Mouse (Mus musculus): ENCODE data around the gene Sub1. TPM values are rescaled to one million over a fixed set of nuclear protein-coding genes. Genes with fewer than 3 reads are reported as not detected.

Gene Sub1
- polyA plus RNA-seq, 1 experiment from 2014 or later = 587 TPM

GRCm38 (mm10) chr15:12027807-12028206 is 31.0 kb upstream of the Sub1 start:
- ATAC-seq = no peak
- WGBS = 82% methylated on average over 3 of the region's 3 CpGs
- Histone ChIP-seq H3K4me3 (replicated peaks) (no peak overlapping the region), H3K9me3 (no peaks in the 10 kb centered on the region), H3K27ac (no peak overlapping the region), H3K4me2 (replicated peaks) (no peak overlapping the region), H3K27me3 (no peaks in the 10 kb centered on the region), H3K9ac (replicated peaks) (no peak overlapping the region), H3K4me1 (replicated peaks) (no peaks in the 10 kb centered on the region), H3K36me3 (no peaks in the 10 kb centered on the region)

- Histone ChIP-seq H3K27me3 (no peaks in the 10 kb centered on the region), H3K4me1 (replicated peaks) (no peaks in the 10 kb centered on the region), H3K27ac (no peak overlapping the region), H3K9ac (replicated peaks) (no peak overlapping the region), H3K4me2 (replicated peaks) (no peak overlapping the region), H3K36me3 (no peaks in the 10 kb centered on the region), H3K9me3 (no peaks in the 10 kb centered on the region), H3K4me3 (replicated peaks) (no peak overlapping the region)
- 91% methylated on average over 5 of the region's 5 CpGs for WGBS
- no peak for ATAC-seq
Observed at GRCm38 (mm10) chr15:12026932-12027450, 30.2 kb upstream of the Sub1 start.

DNA sequence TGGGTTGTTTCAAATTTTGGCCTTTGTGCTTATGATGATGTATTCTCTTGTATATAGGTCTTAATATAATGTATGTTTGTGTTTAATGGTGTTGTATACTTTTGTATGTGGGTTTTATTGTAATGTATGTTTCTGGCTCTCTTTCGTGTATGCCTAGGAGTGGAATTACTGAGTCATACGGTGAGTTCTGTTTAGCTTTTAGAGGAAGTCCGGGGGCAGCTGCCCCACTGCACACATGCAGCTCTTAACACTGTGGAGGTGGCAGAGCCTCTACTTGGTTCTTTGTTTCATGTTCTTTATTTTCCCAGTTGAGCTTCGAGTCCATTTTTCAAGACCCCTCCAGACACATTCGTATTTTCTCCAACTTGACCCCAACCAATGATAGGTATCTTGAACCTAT is 29.2 kb upstream of the Sub1 start:
- WGBS = 87% methylated on average over 5 of the region's 5 CpGs

DNA sequence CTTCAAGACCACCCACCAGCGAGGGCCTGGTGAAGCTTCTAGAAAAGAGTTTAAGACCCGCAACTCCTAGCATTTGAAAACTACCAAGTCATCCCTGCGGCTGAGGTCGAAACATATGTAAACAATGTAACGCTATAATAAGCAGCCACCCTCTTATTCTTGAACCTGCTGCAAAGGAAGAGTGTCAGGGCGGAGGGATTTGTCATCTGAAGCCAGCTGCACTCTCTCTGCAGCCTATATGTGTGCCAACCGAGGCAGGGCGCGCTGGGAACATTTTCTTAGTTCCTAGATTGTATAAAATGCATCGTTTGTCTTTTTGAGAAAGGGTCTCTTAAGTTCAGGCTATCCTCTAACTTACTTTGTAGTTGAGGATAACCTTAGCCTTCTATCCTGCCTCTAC is 28.6 kb upstream of the Sub1 start:
- no peaks in the 10 kb centered on the region for H3K36me3 ChIP-seq
- H3K4me2 ChIP-seq (replicated peaks) = no peak overlapping the region
- H3K9ac ChIP-seq (replicated peaks) = no peak overlapping the region
- ATAC-seq = no peak
- no peak overlapping the region for H3K27ac ChIP-seq
- H3K4me1 ChIP-seq (replicated peaks) = no peaks in the 10 kb centered on the region
- no peaks in the 10 kb centered on the region for H3K9me3 ChIP-seq
- H3K27me3 ChIP-seq = no peaks in the 10 kb centered on the region
- H3K4me3 ChIP-seq (replicated peaks) = no peak overlapping the region
- 91% methylated on average over 10 of the region's 10 CpGs for WGBS

More for the DNA sequence above, 29.2 kb upstream of the Sub1 start:
- no peaks in the 10 kb centered on the region for H3K9me3 ChIP-seq
- H3K27ac ChIP-seq = no peak overlapping the region
- ATAC-seq = no peak
- no peak overlapping the region for H3K4me2 ChIP-seq (replicated peaks)
- H3K4me1 ChIP-seq (replicated peaks) = no peaks in the 10 kb centered on the region
- no peak overlapping the region for H3K9ac ChIP-seq (replicated peaks)
- no peaks in the 10 kb centered on the region for H3K27me3 ChIP-seq
- no peak overlapping the region for H3K4me3 ChIP-seq (replicated peaks)
- no peaks in the 10 kb centered on the region for H3K36me3 ChIP-seq

DNA sequence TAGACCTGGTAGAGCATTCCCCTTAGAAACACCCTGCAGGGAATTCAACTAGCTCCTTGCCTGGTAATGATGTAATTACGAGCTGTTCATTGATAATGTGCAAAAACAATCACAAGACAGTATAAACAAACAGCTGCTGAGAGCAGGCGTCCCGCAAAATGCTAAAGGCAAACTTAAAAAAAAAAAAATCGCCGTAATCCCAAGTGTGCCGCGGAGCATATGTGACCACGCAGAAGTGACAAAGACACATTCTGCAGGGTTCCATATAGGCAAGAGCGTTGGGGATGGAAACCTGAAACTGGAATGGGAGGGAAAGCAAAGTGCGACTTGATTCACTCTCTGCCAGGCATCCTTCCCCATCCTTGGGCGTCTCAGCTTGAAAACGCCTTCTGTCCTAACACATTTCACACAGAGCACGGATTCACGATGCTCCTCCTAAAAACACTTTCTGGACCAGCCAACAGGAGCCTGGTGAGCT is 28.0 kb upstream of the Sub1 start:
- Histone ChIP-seq H3K4me3 (replicated peaks) (no peak overlapping the region), H3K4me2 (replicated peaks) (no peak overlapping the region), H3K9ac (replicated peaks) (no peak overlapping the region), H3K27me3 (no peaks in the 10 kb centered on the region), H3K27ac (no peak overlapping the region), H3K4me1 (replicated peaks) (no peaks in the 10 kb centered on the region), H3K9me3 (no peaks in the 10 kb centered on the region), H3K36me3 (no peaks in the 10 kb centered on the region)
- 70% methylated on average over 14 of the region's 14 CpGs for WGBS
- ATAC-seq = no peak

DNA sequence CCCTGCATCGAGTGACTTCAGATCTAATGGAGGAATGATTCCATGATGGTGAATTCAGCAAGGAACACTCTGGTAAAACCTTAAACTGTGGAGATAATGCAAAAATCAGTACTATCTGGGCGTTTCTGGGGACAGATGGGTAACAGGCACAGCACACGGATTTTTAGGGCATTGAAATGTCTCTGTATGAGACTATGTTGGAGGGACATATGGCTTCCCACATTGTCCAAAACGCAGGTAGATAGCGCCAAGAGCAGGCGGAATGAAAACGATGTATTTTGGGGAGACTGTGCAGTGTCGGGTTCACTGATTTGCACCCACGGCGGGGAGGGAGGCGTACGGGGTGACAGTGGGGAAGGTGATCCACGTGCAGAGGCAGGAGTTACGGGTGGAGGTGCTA is 22.7 kb upstream of the Sub1 start:
- Histone ChIP-seq H3K4me3 (replicated peaks) (no peak overlapping the region), H3K27me3 (no peaks in the 10 kb centered on the region), H3K36me3 (no peaks in the 10 kb centered on the region), H3K9me3 (no peaks in the 10 kb centered on the region), H3K27ac (no peak overlapping the region), H3K4me2 (replicated peaks) (no peak overlapping the region), H3K4me1 (replicated peaks) (no peaks in the 10 kb centered on the region), H3K9ac (replicated peaks) (no peak overlapping the region)
- 93% methylated on average over 14 of the region's 14 CpGs for WGBS
- no peak for ATAC-seq

DNA sequence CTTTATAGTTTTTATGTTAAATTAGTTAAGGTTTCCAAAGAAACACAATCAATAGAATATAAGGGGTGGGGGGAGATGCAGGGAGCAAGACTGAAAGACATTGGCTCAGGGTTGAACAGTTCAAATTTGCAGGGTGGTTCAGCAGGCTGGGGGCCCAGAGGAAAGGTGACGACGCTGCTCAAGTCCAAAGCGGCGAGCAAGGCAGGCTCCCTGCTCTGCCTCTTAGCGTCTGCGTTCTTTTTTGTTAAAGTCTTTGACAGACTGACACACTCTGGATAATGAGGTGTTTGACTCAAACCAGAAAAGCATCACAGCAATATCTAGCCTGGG is 21.6 kb upstream of the Sub1 start:
- Histone ChIP-seq H3K36me3 (no peaks in the 10 kb centered on the region), H3K4me1 (replicated peaks) (no peaks in the 10 kb centered on the region), H3K9ac (replicated peaks) (no peak overlapping the region), H3K27ac (no peak overlapping the region), H3K4me2 (replicated peaks) (no peak overlapping the region), H3K9me3 (no peaks in the 10 kb centered on the region), H3K4me3 (replicated peaks) (no peak overlapping the region), H3K27me3 (no peaks in the 10 kb centered on the region)
- 74% methylated on average over 6 of the region's 6 CpGs for WGBS
- ATAC-seq = no peak

GRCm38 (mm10) chr15:12017700-12018427 is 21.1 kb upstream of the Sub1 start:
- WGBS = 51% methylated on average over 12 of the region's 13 CpGs
- ATAC-seq = peak; percentile 63
- no peak overlapping the region for H3K27ac ChIP-seq
- no peaks in the 10 kb centered on the region for H3K27me3 ChIP-seq
- no peaks in the 10 kb centered on the region for H3K9me3 ChIP-seq
- H3K4me3 ChIP-seq (replicated peaks) = no peak overlapping the region
- H3K36me3 ChIP-seq = no peaks in the 10 kb centered on the region
- no peak overlapping the region for H3K9ac ChIP-seq (replicated peaks)
- H3K4me2 ChIP-seq (replicated peaks) = no peak overlapping the region
- no peaks in the 10 kb centered on the region for H3K4me1 ChIP-seq (replicated peaks)

- no peak overlapping the region for H3K4me2 ChIP-seq (replicated peaks)
- H3K27ac ChIP-seq = no peak overlapping the region
- H3K4me1 ChIP-seq (replicated peaks) = no peaks in the 10 kb centered on the region
- no peak overlapping the region for H3K4me3 ChIP-seq (replicated peaks)
- WGBS = 75% methylated on average over 5 of the region's 5 CpGs
- no peaks in the 10 kb centered on the region for H3K36me3 ChIP-seq
- ATAC-seq = no peak
- H3K27me3 ChIP-seq = no peaks in the 10 kb centered on the region
- H3K9me3 ChIP-seq = no peaks in the 10 kb centered on the region
- no peak overlapping the region for H3K9ac ChIP-seq (replicated peaks)
Observed at GRCm38 (mm10) chr15:12014197-12014905, 17.6 kb upstream of the Sub1 start.

GRCm38 (mm10) chr15:12013532-12014196 is 16.9 kb upstream of the Sub1 start:
- no peaks in the 10 kb centered on the region for H3K4me1 ChIP-seq (replicated peaks)
- no peak for ATAC-seq
- WGBS = 77% methylated on average over 6 of the region's 6 CpGs
- H3K36me3 ChIP-seq = no peaks in the 10 kb centered on the region
- no peaks in the 10 kb centered on the region for H3K9me3 ChIP-seq
- no peak overlapping the region for H3K27ac ChIP-seq
- no peak overlapping the region for H3K4me3 ChIP-seq (replicated peaks)
- no peak overlapping the region for H3K4me2 ChIP-seq (replicated peaks)
- no peak overlapping the region for H3K9ac ChIP-seq (replicated peaks)
- no peaks in the 10 kb centered on the region for H3K27me3 ChIP-seq

DNA sequence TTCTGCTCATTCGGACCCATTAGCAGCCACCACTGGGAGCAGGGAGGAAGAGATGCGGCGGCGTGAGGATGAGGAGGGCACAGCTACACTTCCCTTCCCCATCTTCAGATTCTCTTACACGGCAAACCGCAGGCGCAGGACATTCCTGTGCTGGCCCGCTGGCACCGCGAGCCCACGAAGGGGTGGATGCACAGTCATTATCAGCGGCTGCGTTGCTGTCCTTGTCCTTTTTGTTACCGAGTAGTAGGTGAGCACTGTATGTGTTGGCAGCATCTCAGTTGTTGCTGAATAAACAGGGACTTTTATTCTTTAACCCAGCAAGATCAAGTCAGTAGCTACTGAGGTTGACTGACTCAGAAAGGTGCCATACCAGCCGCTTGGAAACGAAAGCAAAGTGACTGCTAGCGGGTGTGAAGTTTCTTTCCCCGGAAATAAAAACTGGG is 13.8 kb upstream of the Sub1 start:
- 57% methylated on average over 18 of the region's 18 CpGs for WGBS
- Histone ChIP-seq H3K27me3 (no peaks in the 10 kb centered on the region), H3K9me3 (no peaks in the 10 kb centered on the region), H3K9ac (replicated peaks) (0 out of 2 replicates have a peak overlapping the region, but pooled peaks have one; percentile 25), H3K4me3 (replicated peaks) (no peak overlapping the region), H3K4me2 (replicated peaks) (peak overlapping the region; percentile 21), H3K4me1 (replicated peaks) (no peaks in the 10 kb centered on the region), H3K27ac (no peak overlapping the region), H3K36me3 (no peaks in the 10 kb centered on the region)
- ATAC-seq = no peak
